Mouse (Mus musculus): Measurements from ENCODE around the gene Nras.

Gene Nras

GRCm38 (mm10) chr3:103099667-103100066 lies 41.6 kb downstream of the Nras start:
- DNase-seq, result no peak

- no peak for DNase-seq
Measured at GRCm38 (mm10) chr3:103100735-103101134, 42.6 kb downstream of the Nras start.

GRCm38 (mm10) chr3:103101194-103101593 lies 43.1 kb downstream of the Nras start:
- no peak for DNase-seq

GRCm38 (mm10) chr3:103101909-103102308 lies 43.8 kb downstream of the Nras start:
- no peak for DNase-seq

- DNase-seq, result peak; percentile 92
Measured at GRCm38 (mm10) chr3:103102454-103103390, 44.6 kb downstream of the Nras start, which contains the start of gene Dennd2c. TSS of gene Dennd2c (plus strand) at chr3:103102604.

GRCm38 (mm10) chr3:103107565-103108240 lies 49.6 kb downstream of the Nras start:
- no peak for DNase-seq

GRCm38 (mm10) chr3:103112216-103112615 lies 54.1 kb downstream of the Nras start:
- no peak for DNase-seq
